Mouse (Mus musculus) bone marrow macrophage, adult 2 months (primary cell): ENCODE measurements around the gene Dnah8.

Experiments used
- CTCF ChIP-seq: IDR thresholded peaks from 2 replicates; pipeline ENCODE4 v1.5.1; 2012; ENCODE audit warnings: low read depth, mild to moderate bottlenecking, low read length, moderate library complexity
- POLR2A ChIP-seq: IDR thresholded peaks from 2 replicates; pipeline ENCODE4 v1.6.1; 2012; ENCODE audit warnings: mild to moderate bottlenecking, low read depth, low read length, borderline replicate concordance

DNA sequence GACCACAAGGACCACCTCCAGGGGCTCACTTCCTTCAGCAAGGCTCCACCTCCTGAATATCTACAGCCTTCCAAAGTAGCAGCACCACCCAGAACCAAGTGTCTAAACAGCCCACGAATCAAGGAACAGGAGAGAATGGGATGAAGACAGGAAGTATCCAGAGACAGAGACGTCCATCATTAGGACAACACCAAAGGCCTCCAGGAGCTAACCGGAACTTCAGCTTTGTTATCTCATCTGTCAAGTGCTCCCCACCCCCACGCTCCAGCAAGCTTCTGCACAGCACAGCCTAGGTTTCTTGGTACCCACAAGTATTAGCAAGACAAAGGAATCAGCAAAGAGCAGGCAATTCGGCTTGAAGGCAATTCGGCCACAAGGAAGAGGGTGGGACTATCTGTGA, 254.5 kb downstream of the Dnah8 start:
- no peak for TF ChIP-seq POLR2A
- no peak for TF ChIP-seq CTCF
